Mouse (Mus musculus) liver, embryonic 11.5 days (tissue): Measurements from ENCODE around the gene Prepl. TPM values are rescaled to one million over a fixed set of nuclear protein-coding genes. Genes with fewer than 3 reads are reported as not detected.

ENCODE experiments used
- ATAC-seq: fragments of 200-750 bp; cut with Nextera tagmentation; replicated peaks from 2 replicates; pipeline ENCODE4 v1.8.0; 2017; ENCODE audit warnings: moderate number of reproducible peaks, mild to moderate bottlenecking, moderate TSS enrichment, moderate library complexity; ENCODE audit not compliant: low FRiP score
- DNase-seq: peaks from one replicate; pipeline ENCODE4 v3.0.0-alpha.2; 2017; ENCODE audit warnings: low spot score
- H3K27ac ChIP-seq: fragments of 300-500 bp; sonication (generic); 2 replicates; pipeline ENCODE4 v1.5.1; 2014; ENCODE audit warnings: mild to moderate bottlenecking, low read depth, low read length, control low read depth
- H3K27me3 ChIP-seq: fragments of 300-500 bp; sonication (generic); replicated peaks from 2 replicates; pipeline ENCODE4 v1.6.1; 2014; ENCODE audit warnings: low read length, mixed read lengths; ENCODE audit not compliant: control insufficient read depth, insufficient read depth
- H3K36me3 ChIP-seq: fragments of 300-500 bp; sonication (generic); 2 replicates; pipeline ENCODE4 v1.6.1; 2014; ENCODE audit warnings: mild to moderate bottlenecking, low read length, moderate library complexity, mixed read lengths; ENCODE audit not compliant: control insufficient read depth, insufficient read depth
- H3K4me1 ChIP-seq: fragments of 300-500 bp; sonication (generic); replicated peaks from 2 replicates; pipeline ENCODE4 v1.6.1; 2014; ENCODE audit warnings: low read length, mixed read lengths; ENCODE audit not compliant: control insufficient read depth, insufficient read depth
- H3K4me2 ChIP-seq: fragments of 300-500 bp; sonication (generic); 2 replicates; pipeline ENCODE4 v1.6.1; 2014; ENCODE audit warnings: mild to moderate bottlenecking, control low read depth, moderate library complexity
- H3K4me3 ChIP-seq: fragments of 300-500 bp; sonication (generic); 2 replicates; pipeline ENCODE4 v1.5.1; 2014; ENCODE audit warnings: low read depth, low read length, control low read depth
- H3K9ac ChIP-seq: fragments of 300-500 bp; sonication (generic); 2 replicates; pipeline ENCODE4 v1.6.1; 2014; ENCODE audit warnings: low read depth, low read length, control low read depth
- H3K9me3 ChIP-seq: fragments of 300-500 bp; sonication (generic); 2 replicates; pipeline ENCODE4 v1.6.1; 2016; ENCODE audit warnings: low read length, inconsistent platforms, mixed read lengths; ENCODE audit not compliant: control insufficient read depth
- WGBS: fragments of 180-500 bp; shearing (Covaris S2); extraction: QIAGEN DNeasy Blood & Tissue Kit; methylation state at CpG from one replicate; pipeline ENCODE4 v1.1.7; 2014; 5-methylcytosine and 5-hydroxymethylcytosine counted together
- polyA plus RNA-seq: library from polyadenylated mRNA; unstranded; fragments of >200 nt; fragmentation: Nextera tagmentation; extraction: Ambion mirVana; gene quantifications from 2 replicates; pipeline ENCODE4 v1.2.1, GENCODE M21; 2014

Prepl gene
- polyA plus RNA-seq, 1 experiment from 2014 or later: 18.9 TPM

- Histone ChIP-seq H3K9me3 (no peaks in the 10 kb centered on the region), H3K9ac (no peak overlapping the region), H3K36me3 (no peaks in the 10 kb centered on the region), H3K27ac (no peak overlapping the region), H3K27me3 (no peaks in the 10 kb centered on the region), H3K4me3 (no peak overlapping the region), H3K4me1 (peaks cover 3% of the 10 kb centered on the region; the same call in 1 of the 2 replicates), H3K4me2 (no peak overlapping the region)
- DNase-seq (no peak), ATAC-seq (no peak)
- 76% methylated on average over 4 of the region's 4 CpGs for WGBS
Observed at GRCm38 (mm10) chr17:85038311-85038710, 51.7 kb downstream of the Prepl start.

GRCm38 (mm10) chr17:85037855-85038254 is 52.2 kb downstream of the Prepl start:
- H3K27me3 ChIP-seq: no peaks in the 10 kb centered on the region
- H3K27ac ChIP-seq: no peak overlapping the region
- 65% methylated on average over 5 of the region's 5 CpGs for WGBS
- DNase-seq (no peak), ATAC-seq (0 out of 2 replicates have a peak, but pooled peaks have one; percentile 31)
- no peak overlapping the region for H3K9ac ChIP-seq
- no peak overlapping the region for H3K4me2 ChIP-seq
- no peak overlapping the region for H3K4me3 ChIP-seq
- H3K9me3 ChIP-seq: no peaks in the 10 kb centered on the region
- H3K36me3 ChIP-seq: no peaks in the 10 kb centered on the region
- H3K4me1 ChIP-seq: peaks cover 3% of the 10 kb centered on the region; the same call in 1 of the 2 replicates

GRCm38 (mm10) chr17:85034068-85034467 is 56.0 kb downstream of the Prepl start:
- WGBS: 66% methylated on average over 11 of the region's 11 CpGs
- Histone ChIP-seq H3K27ac (no peak overlapping the region), H3K4me1 (no peaks in the 10 kb centered on the region), H3K9me3 (no peaks in the 10 kb centered on the region), H3K27me3 (no peaks in the 10 kb centered on the region), H3K4me2 (no peak overlapping the region), H3K9ac (no peak overlapping the region), H3K36me3 (no peaks in the 10 kb centered on the region), H3K4me3 (no peak overlapping the region)
- DNase-seq (no peak), ATAC-seq (no peak)

- Histone ChIP-seq H3K9ac (no peak overlapping the region), H3K36me3 (no peaks in the 10 kb centered on the region), H3K4me2 (no peak overlapping the region), H3K4me3 (no peak overlapping the region), H3K27ac (no peak overlapping the region), H3K9me3 (no peaks in the 10 kb centered on the region), H3K27me3 (no peaks in the 10 kb centered on the region), H3K4me1 (no peaks in the 10 kb centered on the region)
- 88% methylated on average over 3 of the region's 3 CpGs for WGBS
- DNase-seq (no peak), ATAC-seq (no peak)
Observed at GRCm38 (mm10) chr17:85033087-85033486, 57.0 kb downstream of the Prepl start.

- Histone ChIP-seq H3K27me3 (no peaks in the 10 kb centered on the region), H3K4me1 (no peaks in the 10 kb centered on the region), H3K4me3 (no peak overlapping the region), H3K36me3 (no peaks in the 10 kb centered on the region), H3K27ac (no peak overlapping the region), H3K4me2 (no peak overlapping the region), H3K9ac (no peak overlapping the region), H3K9me3 (no peaks in the 10 kb centered on the region)
- peak; percentile 27 for DNase-seq
- 66% methylated on average over 5 of the region's 5 CpGs for WGBS
- no peak for ATAC-seq
Observed at GRCm38 (mm10) chr17:85030651-85031050, 59.4 kb downstream of the Prepl start.

- WGBS: 88% methylated on average over 10 of the region's 10 CpGs
- no peak overlapping the region for H3K4me2 ChIP-seq
Observed at GRCm38 (mm10) chr17:85028797-85029196, 61.2 kb downstream of the Prepl start.

GRCm38 (mm10) chr17:85028093-85028739 is 61.8 kb downstream of the Prepl start, which contains the start of gene Slc3a1:
Gene Slc3a1, plus strand, starts transcription at chr17:85028376.
- no peaks in the 10 kb centered on the region for H3K36me3 ChIP-seq
- H3K9ac ChIP-seq: no peak within 1 kb of the TSS
- no peaks in the 10 kb centered on the region for H3K4me1 ChIP-seq
- ATAC-seq: no peak
- H3K9me3 ChIP-seq: no peaks in the 10 kb centered on the region
- H3K4me3 ChIP-seq: no peak within 1 kb of the TSS
- H3K27ac ChIP-seq: no peak within 1 kb of the TSS
- H3K4me2 ChIP-seq: no peak within 1 kb of the TSS
- WGBS: 87% methylated on average over 20 of the region's 20 CpGs
- DNase-seq: peak; percentile 30
- H3K27me3 ChIP-seq: no peaks in the 10 kb centered on the region

More at GRCm38 (mm10) chr17:85028797-85029196, 61.2 kb downstream of the Prepl start:
- peak; percentile 25 for DNase-seq
- Histone ChIP-seq H3K4me1 (no peaks in the 10 kb centered on the region), H3K27me3 (no peaks in the 10 kb centered on the region), H3K36me3 (no peaks in the 10 kb centered on the region), H3K9ac (no peak overlapping the region), H3K27ac (no peak overlapping the region), H3K9me3 (no peaks in the 10 kb centered on the region), H3K4me3 (no peak overlapping the region)
- no peak for ATAC-seq

- H3K9me3 ChIP-seq: no peaks in the 10 kb centered on the region
- H3K4me1 ChIP-seq: no peaks in the 10 kb centered on the region
- no peak overlapping the region for H3K4me2 ChIP-seq
- peak; percentile 21 for DNase-seq
- no peak overlapping the region for H3K4me3 ChIP-seq
- H3K27ac ChIP-seq: no peak overlapping the region
- no peak for ATAC-seq
- 75% methylated on average over 3 of the region's 3 CpGs for WGBS
- H3K9ac ChIP-seq: no peak overlapping the region
- no peaks in the 10 kb centered on the region for H3K36me3 ChIP-seq
- H3K27me3 ChIP-seq: no peaks in the 10 kb centered on the region
Observed at GRCm38 (mm10) chr17:85027247-85027646, 62.8 kb downstream of the Prepl start.

GRCm38 (mm10) chr17:85026436-85026835 is 63.6 kb downstream of the Prepl start:
- DNase-seq (peak; percentile 25), ATAC-seq (no peak)
- H3K4me3 ChIP-seq: no peak overlapping the region
- WGBS: 87% methylated on average over 6 of the region's 6 CpGs
- no peaks in the 10 kb centered on the region for H3K27me3 ChIP-seq
- H3K36me3 ChIP-seq: no peaks in the 10 kb centered on the region
- no peaks in the 10 kb centered on the region for H3K9me3 ChIP-seq
- H3K4me1 ChIP-seq: no peaks in the 10 kb centered on the region
- H3K9ac ChIP-seq: no peak overlapping the region
- no peak overlapping the region for H3K27ac ChIP-seq
- H3K4me2 ChIP-seq: no peak overlapping the region
